Mouse (Mus musculus): ENCODE results near the gene Polr2m. TPM values are rescaled to one million over a fixed set of nuclear protein-coding genes. Genes with fewer than 3 reads are reported as not detected.
"Not testable (repeated sequence)": the region's sequence is repeated elsewhere in the genome, so short reads cannot be mapped to it uniquely, and the experiment has no call there.

Gene Polr2m
- polyA plus RNA-seq, 1 experiment from 2014 or later, result 341 TPM

DNA sequence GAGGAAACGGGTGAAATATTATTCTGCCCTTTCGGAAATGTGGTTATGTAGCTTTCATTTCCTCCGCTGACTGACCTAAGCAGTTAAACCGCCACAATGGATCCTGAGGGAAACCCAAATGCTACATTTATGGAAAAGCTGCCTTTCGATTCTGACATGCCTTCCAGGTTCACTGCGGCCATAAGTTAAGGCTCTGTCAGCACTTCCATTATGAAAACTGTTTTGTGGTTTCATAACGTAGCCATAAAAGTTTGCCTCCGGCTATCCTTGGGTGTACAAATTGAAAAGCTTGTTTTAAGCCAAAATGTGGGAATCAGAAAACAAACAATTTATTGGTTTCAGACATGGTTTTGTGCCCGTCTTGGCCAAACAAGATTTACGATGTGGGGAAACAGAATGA lies 27.2 kb upstream of the Polr2m start:
- 85% methylated on average over 10 of the region's 10 CpGs for WGBS
- no peak for ATAC-seq
- Histone ChIP-seq H3K9me3 (replicated peaks; ENCODE audit: control insufficient read depth, low read length, poor library complexity, severe bottlenecking) (no peaks in the 10 kb centered on the region), H3K4me2 (ENCODE audit: low read length) (no peak overlapping the region), H3K27me3 (ENCODE audit: control insufficient read depth, insufficient read depth, low read depth, low read length) (no peaks in the 10 kb centered on the region), H3K9ac (ENCODE audit: low read depth, low read length) (no peak overlapping the region), H3K27ac (ENCODE audit: low read length) (no peak overlapping the region), H3K36me3 (ENCODE audit: control insufficient read depth, insufficient read depth, low read length) (no peaks in the 10 kb centered on the region), H3K4me3 (ENCODE audit: low read depth, low read length) (no peak overlapping the region), H3K4me1 (ENCODE audit: control insufficient read depth, insufficient read depth, low read length) (no peaks in the 10 kb centered on the region)

DNA sequence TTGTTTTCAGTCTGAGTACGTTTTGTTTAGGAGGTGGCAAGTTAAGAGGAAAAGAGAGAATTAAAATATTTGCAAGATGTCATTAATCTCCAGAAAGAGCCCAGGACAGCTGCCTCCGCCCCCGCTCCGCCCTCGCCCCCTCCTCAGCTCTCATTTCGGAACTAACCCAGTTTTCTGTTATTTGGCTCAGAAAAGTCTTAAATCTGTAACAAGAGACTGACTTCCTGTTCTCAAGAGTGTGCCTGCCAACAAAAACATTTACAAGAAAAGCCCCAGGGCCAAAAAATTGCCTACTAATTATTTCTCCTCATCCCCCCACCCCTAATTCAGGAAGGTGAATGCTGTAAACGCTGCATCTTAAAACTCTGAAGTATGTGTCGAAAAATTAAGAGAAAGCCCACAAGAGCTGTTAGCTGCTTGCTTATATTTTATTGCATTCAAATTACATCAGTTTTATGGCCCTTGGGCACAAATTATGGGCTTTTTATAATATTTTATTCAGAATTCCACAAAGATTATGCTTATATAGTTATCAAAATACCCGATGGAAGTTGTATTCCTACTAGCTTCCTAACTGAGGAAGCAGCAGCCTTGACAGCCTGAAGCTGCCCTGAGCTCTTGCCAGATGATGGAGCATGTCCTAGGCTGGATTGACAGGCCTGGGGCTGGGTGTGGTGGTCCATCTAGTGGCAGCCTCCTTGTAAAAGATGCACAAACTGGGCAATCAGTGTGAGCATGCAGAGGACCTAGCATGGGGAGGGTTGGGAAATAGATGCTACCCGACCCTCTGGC lies 12.9 kb upstream of the Polr2m start:
- Histone ChIP-seq H3K4me2 (ENCODE audit: low read length) (no peak overlapping the region), H3K27me3 (ENCODE audit: control insufficient read depth, insufficient read depth, low read depth, low read length) (no peaks in the 10 kb centered on the region), H3K36me3 (ENCODE audit: control insufficient read depth, insufficient read depth, low read length) (no peaks in the 10 kb centered on the region), H3K4me1 (ENCODE audit: control insufficient read depth, insufficient read depth, low read length) (no peaks in the 10 kb centered on the region), H3K4me3 (ENCODE audit: low read depth, low read length) (no peak overlapping the region), H3K9me3 (replicated peaks; ENCODE audit: control insufficient read depth, low read length, poor library complexity, severe bottlenecking) (no peaks in the 10 kb centered on the region), H3K9ac (ENCODE audit: low read depth, low read length) (no peak overlapping the region), H3K27ac (ENCODE audit: low read length) (no peak overlapping the region)
- ATAC-seq, result no peak
- 73% methylated on average over 10 of the region's 10 CpGs for WGBS

DNA sequence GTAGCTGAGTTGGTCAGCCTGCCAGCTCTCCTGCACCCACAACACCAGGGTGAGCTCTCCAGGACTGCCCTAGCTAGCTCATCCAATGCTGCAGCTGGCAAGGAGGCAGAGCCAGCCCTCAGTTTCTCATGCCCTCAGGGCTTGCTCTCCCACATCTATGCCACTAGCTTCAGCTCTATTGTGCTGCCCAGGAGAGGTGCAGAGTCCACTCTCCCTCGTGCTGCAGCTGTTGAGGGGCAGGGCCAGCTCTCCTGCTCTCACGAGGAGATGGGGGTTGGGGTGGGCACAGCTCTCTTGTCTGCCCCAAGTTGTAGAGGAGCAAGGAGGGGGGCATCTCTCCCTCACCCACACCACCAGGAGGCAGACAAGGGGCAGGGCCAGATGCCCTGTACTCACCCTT lies 10.9 kb upstream of the Polr2m start:
- Histone ChIP-seq H3K9ac (ENCODE audit: low read depth, low read length) (no peak overlapping the region), H3K4me2 (ENCODE audit: low read length) (no peak overlapping the region), H3K4me3 (ENCODE audit: low read depth, low read length) (no peak overlapping the region), H3K4me1 (ENCODE audit: control insufficient read depth, insufficient read depth, low read length) (no peaks in the 10 kb centered on the region), H3K9me3 (replicated peaks; ENCODE audit: control insufficient read depth, low read length, poor library complexity, severe bottlenecking) (no peaks in the 10 kb centered on the region), H3K27ac (ENCODE audit: low read length) (no peak overlapping the region), H3K36me3 (ENCODE audit: control insufficient read depth, insufficient read depth, low read length) (no peaks in the 10 kb centered on the region), H3K27me3 (ENCODE audit: control insufficient read depth, insufficient read depth, low read depth, low read length) (no peaks in the 10 kb centered on the region)
- 35% methylated on average over 2 of the region's 2 CpGs for WGBS
- ATAC-seq, result no peak

DNA sequence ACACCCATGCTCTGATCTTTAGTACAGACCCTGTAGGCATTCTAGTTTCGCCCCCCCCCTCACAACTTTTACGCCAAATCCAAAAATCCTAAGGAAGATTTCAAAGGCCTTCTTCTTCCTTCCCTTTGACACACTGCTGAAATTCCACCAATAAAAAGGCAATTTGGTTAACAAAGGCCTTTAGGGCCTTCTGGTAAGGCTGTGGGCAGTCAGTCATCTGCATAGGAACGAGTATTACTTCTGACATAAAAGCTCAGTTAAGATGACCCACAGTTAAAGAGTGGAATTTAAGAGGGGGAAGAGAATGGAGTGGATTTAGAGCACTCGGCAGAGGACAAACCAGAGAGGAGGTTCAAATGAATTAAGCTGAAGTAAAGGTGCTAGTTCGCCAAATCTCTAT lies 8.0 kb upstream of the Polr2m start:
- WGBS, result 45% methylated on average over 5 of the region's 5 CpGs
- H3K9ac ChIP-seq (ENCODE audit: low read depth, low read length), result no peak overlapping the region
- no peaks in the 10 kb centered on the region for H3K4me1 ChIP-seq (ENCODE audit: control insufficient read depth, insufficient read depth, low read length)
- H3K27me3 ChIP-seq (ENCODE audit: control insufficient read depth, insufficient read depth, low read depth, low read length), result no peaks in the 10 kb centered on the region
- no peaks in the 10 kb centered on the region for H3K9me3 ChIP-seq (replicated peaks; ENCODE audit: control insufficient read depth, low read length, poor library complexity, severe bottlenecking)
- H3K27ac ChIP-seq (ENCODE audit: low read length), result no peak overlapping the region
- H3K4me3 ChIP-seq (ENCODE audit: low read depth, low read length), result no peak overlapping the region
- no peak for ATAC-seq
- H3K4me2 ChIP-seq (ENCODE audit: low read length), result no peak overlapping the region
- no peaks in the 10 kb centered on the region for H3K36me3 ChIP-seq (ENCODE audit: control insufficient read depth, insufficient read depth, low read length)

DNA sequence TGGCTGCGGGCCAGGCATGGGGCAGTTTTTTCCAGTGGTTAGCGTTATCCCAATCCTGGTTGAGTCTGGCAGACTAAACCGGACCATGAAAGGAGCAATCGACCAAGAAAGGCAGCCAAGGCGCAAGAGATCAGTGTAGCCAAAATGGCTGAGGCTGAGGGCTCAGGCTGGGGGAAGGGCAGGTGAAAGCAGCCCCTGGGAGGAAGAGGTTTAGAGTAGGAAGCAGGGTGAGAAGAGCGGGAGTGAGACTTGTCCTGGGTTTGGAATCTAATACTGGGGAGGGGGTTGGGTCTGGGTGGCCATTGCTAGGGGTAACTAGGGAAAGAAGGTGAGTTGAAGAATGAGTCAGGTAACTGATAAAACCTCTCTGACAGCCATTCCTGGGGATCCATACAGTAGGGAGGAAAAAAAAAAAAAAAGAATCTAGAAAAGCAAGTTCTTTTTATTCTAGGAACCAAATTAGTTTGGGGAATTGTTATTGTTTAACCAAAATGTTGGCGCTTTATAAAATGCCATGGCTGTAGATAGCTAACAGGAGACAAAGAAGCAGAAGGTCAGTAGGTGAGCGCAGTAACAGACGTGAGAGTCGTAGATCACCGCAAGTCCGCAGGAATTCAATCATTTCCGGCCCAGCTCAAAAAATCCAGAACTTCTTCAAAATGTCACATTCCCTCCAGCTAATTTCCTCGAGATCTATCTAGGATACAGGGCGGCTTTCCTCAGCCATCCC lies 6.7 kb upstream of the Polr2m start:
- no peak overlapping the region for H3K27ac ChIP-seq (ENCODE audit: low read length)
- no peaks in the 10 kb centered on the region for H3K27me3 ChIP-seq (ENCODE audit: control insufficient read depth, insufficient read depth, low read depth, low read length)
- H3K9me3 ChIP-seq (replicated peaks; ENCODE audit: control insufficient read depth, low read length, poor library complexity, severe bottlenecking), result no peaks in the 10 kb centered on the region
- H3K4me2 ChIP-seq (ENCODE audit: low read length), result no peak overlapping the region
- ATAC-seq, result no peak
- H3K4me1 ChIP-seq (ENCODE audit: control insufficient read depth, insufficient read depth, low read length), result no peaks in the 10 kb centered on the region
- no peak overlapping the region for H3K4me3 ChIP-seq (ENCODE audit: low read depth, low read length)
- no peak overlapping the region for H3K9ac ChIP-seq (ENCODE audit: low read depth, low read length)
- H3K36me3 ChIP-seq (ENCODE audit: control insufficient read depth, insufficient read depth, low read length), result no peaks in the 10 kb centered on the region
- 83% methylated on average over 15 of the region's 15 CpGs for WGBS

DNA sequence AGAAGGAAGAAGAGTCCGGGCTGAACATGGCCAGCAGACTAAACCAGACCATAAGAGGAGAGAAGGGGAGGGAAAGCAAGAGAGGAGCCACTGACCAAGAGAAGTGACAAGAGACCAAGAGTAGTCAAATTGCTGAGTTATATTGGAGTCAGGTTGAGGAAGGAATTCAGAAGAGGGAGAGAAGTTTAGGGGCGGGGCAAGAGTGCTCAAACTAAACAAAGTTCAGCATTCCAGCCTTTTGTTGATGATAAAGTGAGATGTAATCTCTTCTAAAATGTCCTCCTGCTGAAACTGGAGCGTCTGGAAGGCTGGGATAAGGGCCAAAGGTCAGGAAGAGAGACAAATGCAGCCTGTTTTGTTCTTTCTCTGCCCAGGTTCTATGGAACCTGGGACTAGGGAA lies 4.3 kb upstream of the Polr2m start:
- Histone ChIP-seq H3K4me1 (ENCODE audit: control insufficient read depth, insufficient read depth, low read length) (peaks cover 2% of the 10 kb centered on the region; the same call in 1 of the 2 replicates), H3K27me3 (ENCODE audit: control insufficient read depth, insufficient read depth, low read depth, low read length) (no peaks in the 10 kb centered on the region), H3K4me2 (ENCODE audit: low read length) (no peak overlapping the region), H3K9ac (ENCODE audit: low read depth, low read length) (no peak overlapping the region), H3K9me3 (replicated peaks; ENCODE audit: control insufficient read depth, low read length, poor library complexity, severe bottlenecking) (no peaks in the 10 kb centered on the region), H3K4me3 (ENCODE audit: low read depth, low read length) (no peak overlapping the region), H3K36me3 (ENCODE audit: control insufficient read depth, insufficient read depth, low read length) (no peaks in the 10 kb centered on the region), H3K27ac (ENCODE audit: low read length) (no peak overlapping the region)
- 53% methylated on average over 3 of the region's 3 CpGs for WGBS
- no peak for ATAC-seq

DNA sequence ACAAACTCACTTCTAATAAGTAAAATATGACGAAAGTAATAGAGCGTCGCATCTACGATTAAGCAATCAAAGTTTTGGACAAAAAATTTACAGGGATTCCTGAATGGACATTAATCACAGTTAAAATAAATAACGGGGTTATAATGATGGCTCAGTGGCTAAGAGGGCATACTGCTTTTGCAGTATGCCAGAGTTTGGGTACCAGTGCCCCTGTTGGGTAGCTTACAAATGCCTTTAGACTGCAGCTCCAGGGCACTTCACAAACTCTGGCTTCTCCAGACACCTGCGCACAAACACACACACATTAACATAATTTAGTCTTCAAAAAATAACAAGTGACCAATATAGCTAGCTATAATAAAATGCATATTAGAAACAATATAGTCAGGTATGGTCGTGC lies 392 bp upstream of the Polr2m start:
- Histone ChIP-seq H3K4me2 (ENCODE audit: low read length) (peak overlapping the region; percentile 45), H3K27ac (ENCODE audit: low read length) (0 out of 2 replicates have a peak overlapping the region, but pooled peaks have one; percentile 91), H3K36me3 (ENCODE audit: control insufficient read depth, insufficient read depth, low read length) (peaks cover 16% of the 10 kb centered on the region), H3K4me3 (ENCODE audit: low read depth, low read length) (peak overlapping the region; percentile 95), H3K4me1 (ENCODE audit: control insufficient read depth, insufficient read depth, low read length) (peaks cover 13% of the 10 kb centered on the region), H3K27me3 (ENCODE audit: control insufficient read depth, insufficient read depth, low read depth, low read length) (no peaks in the 10 kb centered on the region), H3K9me3 (replicated peaks; ENCODE audit: control insufficient read depth, low read length, poor library complexity, severe bottlenecking) (no peaks in the 10 kb centered on the region), H3K9ac (ENCODE audit: low read depth, low read length) (no peak overlapping the region)
- WGBS, result 42% methylated on average over 7 of the region's 7 CpGs
- ATAC-seq, result peak; percentile 55

DNA sequence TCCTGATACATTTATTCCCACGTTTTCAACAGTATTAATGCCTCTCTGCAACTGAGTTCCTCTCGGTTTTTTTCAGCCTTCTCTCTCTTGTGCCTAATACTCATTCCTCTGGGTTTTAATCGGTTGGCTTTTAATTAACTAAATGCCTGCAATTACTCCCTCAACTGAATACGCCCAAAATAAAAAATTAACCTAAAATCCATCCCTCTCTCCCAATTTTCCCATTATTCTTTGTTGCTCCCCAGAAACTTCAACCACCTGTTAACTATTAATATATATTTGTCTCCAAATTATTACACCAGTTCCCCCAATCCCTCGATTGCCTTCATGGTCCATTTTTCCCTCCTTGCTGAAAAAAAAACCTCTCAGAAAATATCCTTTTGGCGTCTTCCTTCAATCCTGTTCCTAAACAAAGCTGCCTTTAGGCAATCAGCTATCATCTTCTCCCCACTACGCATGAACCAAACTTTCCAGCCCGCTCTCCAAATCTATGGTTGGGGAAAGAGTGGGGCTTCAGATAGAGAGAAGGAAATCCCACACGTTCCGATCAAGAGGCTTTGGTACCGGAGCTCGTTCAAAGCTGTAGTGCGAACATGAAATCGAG lies 762 bp downstream of the Polr2m start:
- Histone ChIP-seq H3K27ac (ENCODE audit: low read length) (peak overlapping the region; percentile 91), H3K4me2 (ENCODE audit: low read length) (peak overlapping the region; percentile 83), H3K9me3 (replicated peaks; ENCODE audit: control insufficient read depth, low read length, poor library complexity, severe bottlenecking) (no peaks in the 10 kb centered on the region), H3K4me1 (ENCODE audit: control insufficient read depth, insufficient read depth, low read length) (peaks cover 13% of the 10 kb centered on the region), H3K9ac (ENCODE audit: low read depth, low read length) (peak overlapping the region; percentile 97), H3K36me3 (ENCODE audit: control insufficient read depth, insufficient read depth, low read length) (peaks cover 27% of the 10 kb centered on the region), H3K4me3 (ENCODE audit: low read depth, low read length) (peak overlapping the region; percentile 95), H3K27me3 (ENCODE audit: control insufficient read depth, insufficient read depth, low read depth, low read length) (no peaks in the 10 kb centered on the region)
- ATAC-seq, result no peak
- WGBS, result 2% methylated on average over 14 of the region's 14 CpGs

DNA sequence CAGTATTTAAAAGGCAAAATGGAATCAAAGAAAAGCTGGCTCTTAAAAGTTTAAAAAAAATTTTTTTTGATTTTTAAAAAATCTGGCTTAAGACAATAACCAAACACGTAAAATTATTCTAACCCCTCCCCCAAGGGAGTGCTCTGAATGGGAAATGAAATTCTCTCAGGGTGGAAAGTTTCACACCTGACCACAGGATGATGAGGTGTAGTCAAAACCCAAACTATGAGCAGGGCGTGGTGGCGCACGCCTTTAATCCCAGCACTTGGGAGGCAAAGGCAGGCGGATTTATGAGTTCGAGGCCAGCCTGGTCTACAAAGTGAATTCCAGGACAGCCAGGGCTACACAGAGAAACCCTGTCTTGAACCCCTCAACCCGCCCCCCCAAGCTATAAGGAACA lies 1.9 kb downstream of the Polr2m start:
- WGBS, result 89% methylated on average over 7 of the region's 7 CpGs
- H3K4me3 ChIP-seq (ENCODE audit: low read depth, low read length); ATAC-seq; H3K9ac ChIP-seq (ENCODE audit: low read depth, low read length); H3K27me3 ChIP-seq (ENCODE audit: control insufficient read depth, insufficient read depth, low read depth, low read length); H3K9me3 ChIP-seq (replicated peaks; ENCODE audit: control insufficient read depth, low read length, poor library complexity, severe bottlenecking); H3K4me2 ChIP-seq (ENCODE audit: low read length); H3K27ac ChIP-seq (ENCODE audit: low read length): not testable (repeated sequence)
- H3K36me3 ChIP-seq (ENCODE audit: control insufficient read depth, insufficient read depth, low read length), result peaks cover 37% of the 10 kb centered on the region
- H3K4me1 ChIP-seq (ENCODE audit: control insufficient read depth, insufficient read depth, low read length), result peaks cover 13% of the 10 kb centered on the region
